Mouse (Mus musculus): ENCODE data around the gene Sohlh2.
A peak's percentile ranks its signal among the peaks of the same experiment; 100 is the strongest.

Gene Sohlh2

GRCm38 (mm10) chr3:55206413-55206812 lies 24.6 kb downstream of the Sohlh2 start:
- no peak for DNase-seq (ENCODE audit: low spot score in 2 of 2)

GRCm38 (mm10) chr3:55207665-55208064 lies 25.8 kb downstream of the Sohlh2 start:
- DNase-seq (ENCODE audit: low spot score in 2 of 2): no peak

GRCm38 (mm10) chr3:55212254-55212653 lies 30.4 kb downstream of the Sohlh2 start:
- DNase-seq (ENCODE audit: low spot score in 2 of 2): no peak

GRCm38 (mm10) chr3:55213785-55214184 lies 32.0 kb downstream of the Sohlh2 start:
- no peak for DNase-seq (ENCODE audit: low spot score in 2 of 2)

- DNase-seq (ENCODE audit: low spot score in 2 of 2): no peak
These were observed 32.6 kb downstream of the Sohlh2 start for GRCm38 (mm10) chr3:55214413-55214812.

GRCm38 (mm10) chr3:55222502-55222901 lies 40.7 kb downstream of the Sohlh2 start:
- no peak for DNase-seq (ENCODE audit: low spot score in 2 of 2)

- no peak for DNase-seq (ENCODE audit: low spot score in 2 of 2)
These were observed 42.0 kb downstream of the Sohlh2 start for GRCm38 (mm10) chr3:55223862-55224261.

GRCm38 (mm10) chr3:55226501-55227213 lies 44.8 kb downstream of the Sohlh2 start:
- DNase-seq (ENCODE audit: low spot score in 2 of 2): peak in 1 of 2 experiments; percentile 14

GRCm38 (mm10) chr3:55227214-55227581 lies 45.4 kb downstream of the Sohlh2 start:
- DNase-seq (ENCODE audit: low spot score in 2 of 2): no peak

GRCm38 (mm10) chr3:55241730-55242421 lies 60.0 kb downstream of the Sohlh2 start, which contains the start of gene Dclk1:
Gene Dclk1, plus strand, starts transcription at chr3:55242364.
- no peak for DNase-seq (ENCODE audit: low spot score in 2 of 2)

- DNase-seq (ENCODE audit: low spot score in 2 of 2): peak; percentile 90 to 91
These were observed 60.7 kb downstream of the Sohlh2 start for GRCm38 (mm10) chr3:55242422-55243055.

GRCm38 (mm10) chr3:55243056-55243471 lies 61.2 kb downstream of the Sohlh2 start:
- DNase-seq (ENCODE audit: low spot score in 2 of 2): peak; percentile 62 to 69

GRCm38 (mm10) chr3:55244087-55244486 lies 62.3 kb downstream of the Sohlh2 start:
- peak; percentile 49 to 71 for DNase-seq (ENCODE audit: low spot score in 2 of 2)

GRCm38 (mm10) chr3:55246618-55247272 lies 64.9 kb downstream of the Sohlh2 start:
- peak; percentile 51 to 67 for DNase-seq (ENCODE audit: low spot score in 2 of 2)

- no peak for DNase-seq (ENCODE audit: low spot score in 2 of 2)
These were observed 66.2 kb downstream of the Sohlh2 start for GRCm38 (mm10) chr3:55248048-55248447.

- peak in 1 of 2 experiments; percentile 67 for DNase-seq (ENCODE audit: low spot score in 2 of 2)
These were observed 66.7 kb downstream of the Sohlh2 start for GRCm38 (mm10) chr3:55248508-55248907.

GRCm38 (mm10) chr3:55250631-55251030 lies 68.8 kb downstream of the Sohlh2 start:
- DNase-seq (ENCODE audit: low spot score in 2 of 2): no peak

All from frontal cortex, postnatal 36 days (tissue).